Mouse (Mus musculus): Measurements from ENCODE around the gene Spesp1.

The Spesp1 gene

GRCm38 (mm10) chr9:62281991-62282390 is at the start of gene Spesp1:
Spesp1 (minus strand) TSS chr9:62282208.
- DNase-seq (ENCODE audit: low spot score) = no peak

- no peak for DNase-seq (ENCODE audit: low spot score)
Measured at GRCm38 (mm10) chr9:62325965-62326364, 44.0 kb upstream of the Spesp1 start.

GRCm38 (mm10) chr9:62323816-62324215 is 41.8 kb upstream of the Spesp1 start:
- DNase-seq (ENCODE audit: low spot score) = no peak

- no peak for DNase-seq (ENCODE audit: low spot score)
Measured at GRCm38 (mm10) chr9:62318729-62319128, 36.7 kb upstream of the Spesp1 start.

- no peak for DNase-seq (ENCODE audit: low spot score)
Measured at GRCm38 (mm10) chr9:62315556-62315955, 33.5 kb upstream of the Spesp1 start.

- DNase-seq (ENCODE audit: low spot score) = no peak
Measured at GRCm38 (mm10) chr9:62296891-62297290, 14.9 kb upstream of the Spesp1 start.

- DNase-seq (ENCODE audit: low spot score) = peak; percentile 91
Measured at GRCm38 (mm10) chr9:62295006-62295698, 13.1 kb upstream of the Spesp1 start.

- DNase-seq (ENCODE audit: low spot score) = no peak
Measured at GRCm38 (mm10) chr9:62287633-62288025, 5.6 kb upstream of the Spesp1 start.

GRCm38 (mm10) chr9:62286967-62287632 is 5.1 kb upstream of the Spesp1 start:
- peak; percentile 93 for DNase-seq (ENCODE audit: low spot score)

- no peak for DNase-seq (ENCODE audit: low spot score)
Measured at GRCm38 (mm10) chr9:62284266-62284665, 2.3 kb upstream of the Spesp1 start.

GRCm38 (mm10) chr9:62276899-62277298 is 5.1 kb downstream of the Spesp1 start:
- DNase-seq (ENCODE audit: low spot score) = no peak

GRCm38 (mm10) chr9:62270775-62271399 is 11.1 kb downstream of the Spesp1 start:
- DNase-seq (ENCODE audit: low spot score) = no peak

- no peak for DNase-seq (ENCODE audit: low spot score)
Measured at GRCm38 (mm10) chr9:62269161-62269560, 12.8 kb downstream of the Spesp1 start.

GRCm38 (mm10) chr9:62265278-62265677 is 16.7 kb downstream of the Spesp1 start:
- no peak for DNase-seq (ENCODE audit: low spot score)

- no peak for DNase-seq (ENCODE audit: low spot score)
Measured at GRCm38 (mm10) chr9:62263652-62264051, 18.4 kb downstream of the Spesp1 start.

GRCm38 (mm10) chr9:62261406-62261805 is 20.6 kb downstream of the Spesp1 start:
- no peak for DNase-seq (ENCODE audit: low spot score)

GRCm38 (mm10) chr9:62261006-62261405 is 21.0 kb downstream of the Spesp1 start:
- no peak for DNase-seq (ENCODE audit: low spot score)

GRCm38 (mm10) chr9:62258005-62258404 is 24.0 kb downstream of the Spesp1 start:
- DNase-seq (ENCODE audit: low spot score) = no peak

GRCm38 (mm10) chr9:62255896-62256576 is 26.0 kb downstream of the Spesp1 start:
- DNase-seq (ENCODE audit: low spot score) = no peak

GRCm38 (mm10) chr9:62253736-62254443 is 28.1 kb downstream of the Spesp1 start:
- peak; percentile 79 for DNase-seq (ENCODE audit: low spot score)

GRCm38 (mm10) chr9:62250296-62250695 is 31.7 kb downstream of the Spesp1 start:
- no peak for DNase-seq (ENCODE audit: low spot score)

GRCm38 (mm10) chr9:62246380-62246942 is 35.5 kb downstream of the Spesp1 start:
- DNase-seq (ENCODE audit: low spot score) = no peak
